Mouse (Mus musculus) layer of hippocampus, postnatal 25 days (tissue): ENCODE results near the gene Cdk1. TPM values are rescaled to one million over a fixed set of nuclear protein-coding genes. Genes with fewer than 3 reads are reported as not detected.

ENCODE experiments used
- DNase-seq, 2 experiments: peaks; one replicate each; pipeline ENCODE4 v3.0.0; 2022; ENCODE audit warnings: mixed read lengths in 2 of 2, low spot score in 1 of 2; ENCODE audit errors: extremely low spot score in 1 of 2
- total RNA-seq, 2 experiments: library from RNA; stranded (reverse); gene quantifications; 2 replicates each; pipeline ENCODE4 v1.2.3; 2021

Cdk1 gene
- total RNA-seq, 2 experiments from 2014 or later, result 0.77 to 1.1 TPM

DNA sequence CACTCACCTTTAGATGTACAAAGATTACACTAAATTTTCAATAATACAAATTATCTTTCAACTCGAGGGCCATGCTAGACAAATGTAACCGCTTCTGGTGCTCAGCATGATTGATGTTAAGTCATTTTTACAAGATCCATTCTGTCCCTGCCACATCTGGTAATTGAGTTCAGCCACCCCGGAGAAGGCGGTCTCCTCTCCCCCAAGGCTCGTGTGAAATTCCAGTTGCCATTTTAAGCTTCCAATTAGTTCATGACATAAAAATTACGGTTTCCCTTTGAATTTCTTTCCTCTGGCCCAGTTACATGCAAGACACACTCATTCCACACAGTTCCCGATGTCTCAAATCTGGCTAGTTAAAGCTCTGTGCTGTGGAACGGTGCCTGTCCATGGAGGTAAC, 38.8 kb downstream of the Cdk1 start:
- DNase-seq, result no peak

DNA sequence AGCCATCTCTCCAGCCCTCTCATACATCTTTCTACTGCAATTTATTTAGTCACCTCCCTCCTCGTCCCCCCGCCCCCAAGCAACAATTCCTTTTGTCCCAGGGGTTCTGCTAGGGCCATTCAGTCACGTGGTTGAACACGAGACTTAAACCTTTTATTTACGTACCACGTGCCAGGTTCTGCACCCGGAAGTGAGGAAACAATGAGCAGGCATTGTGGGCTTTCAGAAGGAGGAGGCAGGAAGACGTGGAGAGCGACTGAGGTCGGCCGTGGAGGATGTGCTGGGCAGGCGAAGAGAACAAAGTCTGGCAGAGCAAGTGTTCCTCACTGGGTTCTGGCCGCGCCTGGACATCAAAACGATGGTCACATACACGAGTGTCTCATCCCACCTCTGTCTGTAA, 40.9 kb downstream of the Cdk1 start:
- DNase-seq, result no peak

DNA sequence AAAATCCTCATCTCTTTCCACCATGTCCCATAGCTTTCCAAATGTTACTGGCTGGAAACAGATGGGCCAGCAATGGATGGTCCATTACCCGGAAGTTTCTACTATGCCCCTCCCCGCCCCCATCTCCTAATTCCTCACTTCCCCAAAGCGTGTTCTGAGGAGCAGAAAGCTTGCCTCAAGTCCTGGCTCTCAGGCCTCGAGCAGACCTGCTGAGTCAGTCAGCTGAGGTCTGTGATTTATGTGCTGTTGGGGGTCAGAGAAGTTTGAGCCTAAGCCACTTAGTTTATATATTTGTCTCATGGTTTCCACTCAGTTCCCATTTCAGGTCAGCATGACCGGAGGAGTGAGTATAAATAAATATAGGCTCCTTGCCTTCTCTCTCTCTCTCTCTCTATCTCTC, 43.6 kb downstream of the Cdk1 start:
- DNase-seq, result no peak

DNA sequence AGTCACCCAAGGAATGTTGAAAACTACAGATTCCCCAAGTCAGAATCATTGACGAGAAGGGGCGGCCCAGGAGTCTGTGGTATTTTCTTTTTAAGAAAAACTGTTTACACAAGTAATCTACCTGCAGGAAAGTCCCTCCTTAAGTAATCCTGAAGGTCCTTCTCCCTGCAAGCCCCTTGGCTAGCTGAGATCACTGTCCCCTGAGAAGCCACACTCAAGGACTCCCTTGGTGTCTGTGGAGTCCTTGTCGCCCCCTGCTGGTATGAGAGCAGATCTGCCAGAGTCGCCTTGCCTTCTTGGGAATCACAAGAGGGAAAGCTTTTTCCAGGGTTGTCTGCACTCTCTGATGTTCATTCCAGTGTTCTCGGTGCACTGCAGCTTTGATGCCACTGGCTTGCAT, 45.7 kb downstream of the Cdk1 start:
- peak; percentile 21 to 66 for DNase-seq

DNA sequence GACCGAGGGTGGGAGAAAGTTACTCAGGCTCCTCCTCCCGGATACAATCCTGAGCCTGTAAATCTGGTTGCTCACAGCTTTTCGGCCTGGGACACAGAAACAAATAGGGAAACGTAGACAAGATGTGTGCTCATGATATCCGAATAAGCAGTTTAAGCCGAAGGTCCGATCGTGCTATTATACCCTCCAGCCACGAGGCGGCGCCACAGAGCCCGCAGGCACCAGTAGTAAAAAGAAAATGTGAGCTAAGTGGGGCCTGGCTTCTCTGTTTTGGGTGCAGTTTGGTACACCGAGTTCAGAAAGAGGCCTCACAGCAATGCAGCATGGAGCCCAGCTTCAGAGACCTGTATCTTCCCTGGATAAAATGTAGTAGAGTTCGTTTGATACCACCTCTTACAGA, 46.5 kb downstream of the Cdk1 start:
- peak in 1 of 2 experiments; percentile 48 for DNase-seq

DNA sequence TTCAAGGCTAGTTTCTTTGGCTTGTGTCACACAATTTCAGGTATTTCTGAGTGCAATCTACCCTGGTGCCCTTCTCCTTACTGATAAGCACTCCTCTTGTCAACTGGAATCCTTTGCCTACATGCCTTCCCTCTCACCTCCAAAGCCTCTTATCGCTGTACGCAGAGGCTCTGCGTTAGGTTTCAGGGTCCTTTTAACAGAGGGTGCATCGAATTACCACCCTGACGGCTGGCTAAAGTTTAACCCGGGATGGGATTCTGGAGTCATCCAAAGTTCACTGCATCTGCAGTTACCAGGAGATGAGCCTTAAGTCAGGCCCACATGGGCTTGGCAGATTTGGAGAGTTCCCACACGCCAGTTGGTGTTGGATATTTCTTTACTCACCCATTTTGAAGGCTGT, 47.1 kb downstream of the Cdk1 start:
- no peak for DNase-seq

DNA sequence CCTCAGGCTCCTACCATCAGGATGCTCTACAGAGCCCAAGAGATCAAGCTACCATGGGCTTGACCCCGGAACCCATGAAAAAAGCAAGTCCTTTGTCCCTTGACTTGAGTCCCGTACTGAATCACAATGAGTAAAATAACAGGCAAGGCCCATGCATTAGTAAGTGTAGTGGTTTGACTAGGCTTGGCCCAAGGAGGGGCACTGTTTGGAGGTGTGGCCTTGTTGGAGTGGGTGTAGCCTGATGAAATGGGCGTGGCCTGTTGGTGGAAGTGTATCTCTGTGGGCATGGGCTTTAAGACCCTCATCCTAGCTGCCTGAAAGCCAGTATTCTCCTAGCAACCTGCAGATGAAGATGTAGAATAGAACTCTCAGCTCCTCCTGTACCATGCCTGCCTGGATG, 47.9 kb downstream of the Cdk1 start:
- no peak for DNase-seq

DNA sequence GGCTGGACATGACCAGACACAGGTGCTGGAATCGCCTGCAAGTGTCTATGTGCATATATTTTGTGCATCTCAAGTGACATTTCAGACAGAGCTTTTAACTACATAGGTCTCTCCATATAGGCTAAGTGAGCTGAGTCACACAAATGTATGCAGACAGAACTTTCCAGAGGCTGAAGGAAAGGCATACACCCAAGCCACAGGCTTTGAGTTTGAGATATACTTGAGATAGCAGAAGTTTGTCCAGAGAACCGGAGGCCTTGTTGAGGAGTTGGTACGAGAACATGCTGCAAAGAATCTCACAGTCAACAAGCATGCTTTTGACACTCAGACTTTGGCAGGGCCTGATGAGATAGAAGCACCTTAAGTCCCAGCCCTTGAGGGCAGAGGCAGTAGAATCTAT, 50.1 kb downstream of the Cdk1 start:
- DNase-seq, result no peak

DNA sequence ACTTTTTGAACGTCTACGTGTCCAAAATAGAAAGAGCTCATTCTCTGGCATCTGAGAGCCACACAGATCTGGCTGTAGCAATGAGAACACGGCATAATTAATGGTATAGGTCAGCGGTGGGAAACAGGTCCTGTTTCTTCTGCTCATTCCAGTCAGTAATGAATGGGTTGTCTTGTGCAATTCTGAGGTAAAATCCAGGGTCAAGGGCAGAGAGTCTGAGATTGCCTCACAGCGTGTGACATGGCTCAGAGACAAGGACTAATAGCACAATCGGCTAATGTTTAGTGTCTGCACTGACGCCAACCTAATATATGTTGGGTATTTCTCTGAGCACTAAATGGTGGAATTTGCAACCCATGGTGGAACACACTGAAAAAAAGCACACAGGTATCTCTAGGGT, 52.8 kb downstream of the Cdk1 start:
- DNase-seq, result no peak

DNA sequence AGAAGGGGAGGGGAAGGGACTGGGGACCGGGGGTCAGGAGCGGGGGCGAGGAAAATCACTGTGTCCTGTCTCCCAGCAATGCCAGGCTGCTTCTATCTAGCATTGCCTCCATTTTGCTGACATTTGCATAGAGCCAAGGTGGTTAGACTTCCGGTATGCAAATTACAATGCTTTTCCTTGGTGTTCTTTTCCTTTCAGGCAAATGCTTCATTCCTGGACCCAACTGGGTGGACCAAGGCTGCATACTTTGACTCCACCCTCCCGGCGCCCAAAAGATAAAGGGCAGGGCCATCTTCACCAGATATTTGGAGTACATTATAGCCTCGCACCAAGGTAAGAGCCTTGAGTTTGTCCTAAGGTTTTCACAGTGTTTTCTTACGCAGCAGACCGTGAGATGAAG, 56.8 kb downstream of the Cdk1 start:
- DNase-seq, result no peak

DNA sequence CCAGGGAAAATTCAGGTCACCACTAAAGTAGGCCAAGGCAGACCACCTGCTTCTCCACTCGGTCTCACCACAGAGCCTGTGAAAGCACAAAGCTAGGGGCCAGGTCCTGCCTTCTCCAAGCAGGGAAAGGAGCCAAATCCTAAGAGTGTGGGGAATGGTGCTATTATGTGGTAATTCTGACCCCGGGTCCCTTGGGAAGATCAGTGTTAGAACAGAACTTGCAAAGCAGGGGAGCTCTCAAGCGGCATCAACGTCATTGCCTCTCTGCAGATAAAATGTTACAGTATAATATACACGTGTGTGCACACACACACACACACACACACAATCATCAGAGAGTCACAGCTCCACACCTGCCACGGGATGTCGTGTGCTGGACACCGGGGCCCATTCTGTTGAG, 62.0 kb downstream of the Cdk1 start:
- DNase-seq, result no peak

DNA sequence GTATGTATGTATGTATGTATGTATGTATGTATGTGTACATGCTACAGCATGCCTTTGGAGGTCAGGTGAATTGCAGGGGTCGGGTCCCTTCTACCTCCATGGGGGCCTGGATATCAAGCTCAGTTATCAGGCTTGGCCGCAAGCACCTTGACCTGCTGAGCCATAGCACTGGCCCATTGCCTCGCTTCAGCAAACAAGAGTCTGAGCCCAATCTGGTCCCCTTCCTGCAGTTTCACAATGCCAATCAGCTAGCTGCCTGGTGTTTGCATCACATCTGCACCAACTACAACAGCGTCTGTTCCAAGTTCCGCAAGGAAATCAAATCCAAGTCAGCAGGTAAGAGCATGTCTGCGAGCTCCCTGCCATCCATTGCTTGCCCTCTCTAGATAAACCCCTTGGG, 64.0 kb downstream of the Cdk1 start:
- DNase-seq, result no peak

DNA sequence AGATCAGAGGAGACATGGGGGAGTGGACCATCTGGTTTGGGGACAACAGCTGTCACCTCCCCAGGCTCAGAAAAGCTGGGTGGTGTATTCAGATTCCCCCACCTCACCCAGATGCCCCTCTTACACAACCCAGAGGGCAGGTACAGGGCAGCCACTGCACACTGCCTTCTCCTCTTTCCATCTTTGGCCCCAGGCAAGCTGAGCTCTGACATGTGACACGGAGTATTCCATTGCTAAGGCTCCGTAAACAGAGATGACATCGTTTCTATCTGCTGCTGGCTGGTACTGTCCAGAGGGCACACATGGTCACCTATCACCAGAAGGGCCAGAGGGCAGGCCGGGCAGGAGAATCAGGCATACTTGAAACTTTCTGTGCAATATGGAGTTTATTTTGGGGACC, 64.7 kb downstream of the Cdk1 start:
- no peak for DNase-seq

DNA sequence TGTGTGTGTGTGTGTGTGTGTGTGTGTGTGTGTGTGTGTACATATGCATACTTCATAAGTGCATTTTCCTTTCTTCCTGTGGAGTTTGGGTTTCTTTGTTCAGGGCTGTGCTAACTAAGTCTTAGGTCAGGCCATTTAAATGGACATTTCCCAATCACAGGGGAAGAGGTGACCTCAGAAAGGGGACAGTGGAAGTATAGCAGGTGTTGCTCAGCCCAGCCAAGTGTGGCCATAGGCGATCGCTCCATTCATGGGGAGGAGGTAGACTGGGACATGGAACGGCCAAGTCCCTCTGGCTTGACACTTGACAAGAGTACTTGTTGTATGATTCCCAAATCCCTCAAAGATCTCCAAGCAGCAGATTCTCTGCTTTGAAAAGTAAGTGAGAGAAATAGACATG, 65.8 kb downstream of the Cdk1 start:
- no peak for DNase-seq

Other genes starting within 250 kb of the Cdk1 start
- 10 to 100 TPM in 1 of 2 experiments, 1 to 10 TPM in 1; 6.8 to 10.3 TPM for gene Rhobtb1, start 201.5 kb downstream of the Cdk1 start, total RNA-seq
- gene A930033H14Rik, start 139.8 kb downstream of the Cdk1 start, total RNA-seq, result 1 to 10 TPM; 2.2 to 4.1 TPM
- gene Ank3, start 45.8 kb upstream of the Cdk1 start, total RNA-seq, result 100 to 1,000 TPM; 405 to 539 TPM